Mouse (Mus musculus) embryonic fibroblast, embryonic 13.5 days (primary cell): ENCODE data around the gene Ppp1r12c. TPM values are rescaled to one million over a fixed set of nuclear protein-coding genes. Genes with fewer than 3 reads are reported as not detected.
A peak's percentile ranks its signal among the peaks of the same experiment; 100 is the strongest.
"Not testable (repeated sequence)": the region's sequence is repeated elsewhere in the genome, so short reads cannot be mapped to it uniquely, and the experiment has no call there.

Experiments
- H3K27ac ChIP-seq: 2 replicates; pipeline ENCODE4 v1.5.1; 2012; ENCODE audit warnings: low read length, control low read depth, inconsistent platforms; ENCODE audit not compliant: insufficient read depth
- H3K4me1 ChIP-seq: 2 replicates; pipeline ENCODE4 v1.6.1; 2011; ENCODE audit warnings: low read length; ENCODE audit not compliant: control insufficient read depth, insufficient read depth
- H3K4me3 ChIP-seq: 2 replicates; pipeline ENCODE4 v1.5.1; 2011; ENCODE audit warnings: mild to moderate bottlenecking, control low read depth, low read length; ENCODE audit not compliant: insufficient read depth
- CTCF ChIP-seq: IDR thresholded peaks from 2 replicates; pipeline ENCODE4 v1.5.1; 2011; ENCODE audit warnings: mild to moderate bottlenecking, control low read depth, low read length, moderate library complexity, borderline replicate concordance; ENCODE audit not compliant: insufficient read depth
- POLR2A ChIP-seq: IDR thresholded peaks from 2 replicates; pipeline ENCODE4 v1.6.1; 2011; ENCODE audit warnings: low read depth, mild to moderate bottlenecking, control low read depth, low read length, moderate library complexity
- polyA plus RNA-seq: library from polyadenylated mRNA; stranded (reverse); fragments of >200 nt; gene quantifications from 2 replicates; pipeline ENCODE4 v1.2.4, GENCODE M21; 2011; ENCODE audit warnings: low read depth; ENCODE audit not compliant: missing spikeins, insufficient read length

Gene Ppp1r12c
- polyA plus RNA-seq, 1 experiment, result 72.2 TPM

DNA sequence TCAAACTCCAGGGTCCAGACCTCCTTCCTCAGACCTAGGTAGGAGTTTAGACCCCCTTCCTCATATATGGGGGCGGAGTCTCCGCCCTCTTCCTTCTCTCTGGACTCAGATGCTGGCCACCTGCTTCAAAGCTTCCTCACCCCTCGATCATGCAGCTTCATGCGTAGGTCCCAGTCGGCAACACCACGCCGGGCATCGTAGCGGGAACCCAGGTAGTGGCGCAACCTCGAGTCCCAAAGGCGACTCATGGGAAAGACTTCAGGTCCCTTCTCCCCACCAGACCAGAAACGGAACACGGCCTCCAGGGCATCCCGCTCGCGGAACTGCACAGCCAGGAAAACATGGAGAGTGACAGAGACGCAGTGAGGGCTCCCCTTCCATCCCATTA, 25.8 kb upstream of the Ppp1r12c start:
- Histone ChIP-seq H3K4me3 (no peak overlapping the region), H3K27ac (no peak overlapping the region)

DNA sequence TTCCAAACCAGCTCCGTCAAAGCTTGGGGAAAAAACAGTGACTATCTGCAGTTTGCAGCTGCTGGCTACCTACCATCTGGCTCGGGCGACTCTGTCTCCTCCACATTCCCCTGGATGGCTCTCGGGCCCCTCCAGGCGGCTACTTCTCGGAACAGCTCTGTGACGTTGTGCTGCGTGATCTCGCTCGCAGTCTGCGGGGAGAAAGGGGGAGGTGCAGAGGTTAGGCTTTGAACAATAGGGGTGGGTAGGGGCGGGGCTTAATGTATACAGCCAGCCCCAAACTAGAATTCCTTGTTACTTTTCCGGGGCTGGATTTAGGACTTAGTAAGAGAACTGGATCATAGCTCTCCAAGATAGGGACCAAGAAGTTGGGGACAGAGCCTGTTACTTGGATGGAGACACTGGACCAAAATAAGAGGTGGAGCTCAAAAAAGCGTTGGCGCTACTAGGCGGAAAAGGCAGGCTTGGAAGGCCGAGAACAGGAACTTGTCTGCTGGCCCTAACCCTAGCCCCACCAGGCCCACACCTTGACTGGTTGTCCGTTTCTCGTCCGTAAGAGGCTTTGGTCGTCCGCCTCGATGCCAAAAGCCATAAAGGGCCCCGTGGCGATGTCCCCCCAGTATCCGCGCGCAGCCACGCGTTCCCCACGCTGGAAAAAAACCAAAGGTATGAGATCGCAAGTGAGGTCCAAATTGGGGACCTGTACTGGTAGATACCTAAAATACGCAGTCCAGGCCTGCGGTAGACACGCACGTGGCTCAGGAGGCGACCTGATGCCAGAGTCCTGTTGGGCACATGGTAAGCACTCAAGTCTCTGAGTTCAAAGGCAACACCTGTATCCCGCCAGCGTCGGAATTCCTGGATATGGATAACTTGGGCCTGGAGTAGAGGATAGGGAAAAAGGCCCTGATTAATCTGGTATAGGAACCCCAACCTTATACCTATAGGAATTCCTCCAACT, 25.1 kb upstream of the Ppp1r12c start:
- H3K4me3 ChIP-seq, result peak overlapping the region; percentile 31
- no peaks in the 10 kb centered on the region for H3K4me1 ChIP-seq
- peak overlapping the region; percentile 58 for H3K27ac ChIP-seq
- TF ChIP-seq CTCF (peak; percentile 55), POLR2A (peak; percentile 52; the same call in 1 of the 2 replicates)

More for the DNA sequence above, 25.8 kb upstream of the Ppp1r12c start:
- TF ChIP-seq CTCF, result no peak
- 0 out of 2 replicates have a peak, but pooled peaks have one; percentile 5 for TF ChIP-seq POLR2A
- H3K4me1 ChIP-seq, result no peaks in the 10 kb centered on the region

DNA sequence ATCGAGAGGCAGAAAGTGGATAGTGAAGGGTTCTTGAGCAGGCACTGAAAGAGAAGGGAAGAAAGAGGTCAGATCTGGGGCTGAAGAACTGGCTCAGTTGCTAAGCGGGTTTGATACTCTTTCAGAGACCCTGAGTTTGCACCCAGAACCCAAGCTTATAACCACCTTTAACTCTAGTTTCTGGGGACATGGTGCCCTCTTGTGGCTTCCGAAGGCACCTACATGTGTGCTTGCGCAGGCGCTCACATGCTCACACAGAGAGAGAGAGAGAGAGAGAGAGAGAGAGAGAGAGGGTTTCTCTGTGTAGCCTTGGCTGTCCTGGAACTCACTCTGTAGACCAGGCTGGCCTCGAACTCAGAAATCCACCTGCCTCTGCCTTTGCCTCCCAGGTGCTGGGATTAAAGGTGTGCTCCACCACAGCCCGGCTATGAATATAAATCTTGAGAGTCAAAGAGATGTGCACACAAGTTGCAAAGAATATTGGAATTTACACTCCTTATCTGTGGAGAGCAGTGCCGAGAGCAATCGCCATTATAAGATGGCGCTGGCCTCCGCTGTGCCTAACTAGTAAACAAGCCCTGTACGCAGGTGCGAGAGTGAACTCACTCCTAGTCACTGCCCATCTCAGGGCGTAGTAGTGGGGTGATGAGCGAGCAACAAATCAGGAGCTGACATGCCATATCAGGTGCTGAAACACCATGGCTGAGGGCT, 22.9 kb upstream of the Ppp1r12c start, which contains the start of gene Tnni3:
Tnni3 (minus strand) TSS at position 18 of the 711 bp plus-strand sequence.
- peak; percentile 63; the same call in 1 of the 2 replicates for TF ChIP-seq CTCF
- H3K27ac ChIP-seq, H3K4me1 ChIP-seq, H3K4me3 ChIP-seq: not testable (repeated sequence)

DNA sequence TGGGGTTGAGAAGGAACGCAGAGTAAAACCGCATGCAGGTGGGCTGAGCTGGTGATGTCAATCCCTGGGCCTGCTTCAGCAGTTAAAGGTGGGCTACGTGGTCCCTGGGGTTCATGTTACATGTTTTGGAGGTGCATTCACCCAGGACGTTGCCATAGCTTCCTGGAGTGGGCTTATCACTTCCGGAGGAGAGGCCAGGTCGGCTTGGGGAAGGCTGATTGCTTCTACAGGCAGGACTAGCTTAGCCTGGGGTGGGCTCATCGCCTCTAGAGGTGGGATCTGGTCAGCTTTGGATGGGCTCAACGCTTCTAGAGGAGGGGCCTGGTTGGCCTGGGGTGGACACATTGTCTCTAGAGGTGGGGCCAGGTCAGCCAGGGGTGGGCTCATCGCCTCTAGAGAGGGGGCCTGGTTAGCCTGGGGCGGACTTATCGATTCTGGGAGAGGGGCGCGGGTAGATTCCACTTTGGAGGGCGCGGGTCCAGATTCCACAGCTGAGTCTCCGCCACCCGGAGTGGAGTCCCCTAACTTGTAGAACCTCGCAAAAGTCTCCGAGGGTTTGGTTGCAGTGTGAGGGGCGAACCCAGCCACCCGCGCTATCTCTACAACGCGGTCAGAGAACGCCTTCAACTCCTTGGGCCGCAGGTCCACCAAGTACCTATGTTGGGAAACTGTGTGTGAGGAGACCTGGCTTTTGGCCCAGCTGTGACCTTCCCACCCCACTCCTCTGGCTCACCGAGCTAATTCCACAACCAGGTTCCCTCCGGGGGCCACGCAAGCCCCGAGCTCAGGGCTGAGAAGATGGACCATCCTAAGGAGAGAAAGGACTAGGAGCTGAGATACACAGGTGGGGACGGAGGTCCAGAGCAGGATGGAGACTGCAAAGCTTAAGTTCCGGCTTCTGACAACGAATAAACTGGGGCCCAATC, 22.0 kb upstream of the Ppp1r12c start:
- no peak overlapping the region for H3K4me3 ChIP-seq
- TF ChIP-seq CTCF (no peak), POLR2A (no peak)
- H3K27ac ChIP-seq, result no peak overlapping the region
- H3K4me1 ChIP-seq, result no peaks in the 10 kb centered on the region

DNA sequence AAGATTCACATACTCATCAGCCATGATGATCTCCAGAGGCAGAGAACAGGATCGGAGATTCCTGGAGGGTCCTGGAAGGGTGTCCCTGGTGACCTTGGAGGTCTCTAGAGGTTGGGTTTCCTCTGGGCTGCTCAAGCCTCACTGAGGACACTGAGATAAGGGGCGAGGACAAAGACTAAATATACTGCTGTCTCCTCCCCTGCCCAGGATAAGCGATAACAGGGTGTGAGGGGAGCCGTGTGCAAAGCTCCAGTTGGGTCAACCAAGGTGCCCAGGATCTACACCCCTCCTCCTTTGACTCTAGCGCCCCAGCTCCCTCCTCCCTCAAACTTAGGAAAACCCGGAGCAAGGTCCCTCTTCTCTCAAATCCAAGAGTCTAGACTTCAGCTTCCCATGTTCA, 20.8 kb upstream of the Ppp1r12c start:
- H3K27ac ChIP-seq, result no peak overlapping the region
- TF ChIP-seq POLR2A (no peak), CTCF (no peak)
- no peak overlapping the region for H3K4me3 ChIP-seq
- no peaks in the 10 kb centered on the region for H3K4me1 ChIP-seq

- TF ChIP-seq POLR2A (no peak), CTCF (peak; percentile 23; the same call in 1 of the 2 replicates)
- no peak overlapping the region for H3K4me3 ChIP-seq
- no peaks in the 10 kb centered on the region for H3K4me1 ChIP-seq
- no peak overlapping the region for H3K27ac ChIP-seq
Observed at GRCm38 (mm10) chr7:4521231-4522003, 19.9 kb upstream of the Ppp1r12c start.

DNA sequence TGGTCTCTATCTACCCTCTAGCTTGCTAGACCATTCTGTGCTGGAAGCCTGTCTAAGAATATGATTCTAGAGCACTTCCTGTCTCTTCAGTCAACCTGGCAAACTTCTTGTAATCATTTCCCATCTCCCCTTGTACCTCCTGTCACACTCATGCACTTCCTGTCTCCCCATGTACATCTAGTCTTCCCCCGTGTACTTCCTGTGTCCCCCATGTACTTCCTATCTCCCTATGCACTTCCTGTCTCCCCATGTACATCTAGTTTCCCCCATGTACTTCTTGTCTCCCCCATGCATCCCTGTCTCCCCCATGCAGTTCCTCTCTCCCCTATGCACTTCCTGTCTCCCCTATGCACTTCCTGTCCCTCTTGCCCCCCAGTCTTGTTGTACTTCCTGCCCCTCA, 17.0 kb upstream of the Ppp1r12c start:
- TF ChIP-seq CTCF (no peak), POLR2A (no peak)
- H3K27ac ChIP-seq, result no peak overlapping the region
- no peak overlapping the region for H3K4me3 ChIP-seq
- no peaks in the 10 kb centered on the region for H3K4me1 ChIP-seq

GRCm38 (mm10) chr7:4516332-4517050, 15.0 kb upstream of the Ppp1r12c start, which contains the start of gene Tnnt1:
Gene Tnnt1, minus strand, starts transcription at chr7:4516382.
- Histone ChIP-seq H3K27ac (no peak within 1 kb of the TSS), H3K4me1 (no peaks in the 10 kb centered on the region), H3K4me3 (no peak within 1 kb of the TSS)
- TF ChIP-seq CTCF (no peak), POLR2A (no peak)
